Comparison of ENCODE assay signal across 8 mouse cellular contexts in genomic region chr7:45509181-45509882, GRCm38 (mm10). TPM values are rescaled to one million over a fixed set of nuclear protein-coding genes. Genes with fewer than 3 reads are reported as not detected.
DNase-seq lines count a peak whose midpoint lies in the region; ATAC-seq lines count a peak whose summit lies in the region.

No protein-coding gene starts in this region.

- peak overlapping the region; percentile 91 for H3K4me2 ChIP-seq in kidney, embryonic 14.5 days (replicated peaks; ENCODE audit: low read depth, low read length)
- H3K4me2 ChIP-seq in hindbrain, embryonic 12.5 days (replicated peaks) = peak overlapping the region; percentile 80

- peaks cover 18% of the 10 kb centered on the region for H3K36me3 ChIP-seq in kidney, embryonic 14.5 days (ENCODE audit: control insufficient read depth, insufficient read depth, low read length)
- peaks cover 19% of the 10 kb centered on the region for H3K36me3 ChIP-seq in hindbrain, embryonic 12.5 days
- peaks cover 26% of the 10 kb centered on the region for H3K36me3 ChIP-seq in midbrain, embryonic 10.5 days

- H3K27ac ChIP-seq in kidney, embryonic 14.5 days (ENCODE audit: low read depth, low read length) = peak overlapping the region; percentile 92; the same call in 1 of the 2 replicates
- no peak overlapping the region for H3K27ac ChIP-seq in hindbrain, embryonic 12.5 days
- H3K27ac ChIP-seq in midbrain, embryonic 10.5 days (replicated peaks) = peak overlapping the region; percentile 90

- DNase-seq in kidney, postnatal 14 days = no peak
- DNase-seq in midbrain, embryonic 10.5 days (ENCODE audit: low spot score) = no peak
- DNase-seq in urinary bladder, postnatal 4 days (ENCODE audit: low spot score in 2 of 2) = no peak
- DNase-seq in layer of hippocampus, postnatal 36 days = no peak
- no peak for DNase-seq in gastrocnemius, postnatal 14 days

- peak; percentile 15; the same call in 1 of the 2 replicates for ATAC-seq in kidney, embryonic 14.5 days (ENCODE audit: low FRiP score, low TSS enrichment)
- peak; percentile 11 for ATAC-seq in activated CD4-positive, CD25-positive, alpha-beta regulatory T cell, adult 4 months
- peak; percentile 26 for ATAC-seq in hindbrain, embryonic 12.5 days (ENCODE audit: low FRiP score)

- peak overlapping the region; percentile 62 for H3K4me3 ChIP-seq in kidney, embryonic 14.5 days (ENCODE audit: low read length)
- H3K4me3 ChIP-seq in hindbrain, embryonic 12.5 days = peak overlapping the region; percentile 61
- peak overlapping the region; percentile 67 for H3K4me3 ChIP-seq in midbrain, embryonic 10.5 days

- H3K9me3 ChIP-seq in kidney, embryonic 14.5 days (ENCODE audit: control insufficient read depth, low read length) = no peaks in the 10 kb centered on the region
- H3K9me3 ChIP-seq in hindbrain, embryonic 12.5 days (replicated peaks) = no peaks in the 10 kb centered on the region
- H3K9me3 ChIP-seq in midbrain, embryonic 10.5 days (replicated peaks) = no peaks in the 10 kb centered on the region

- H3K9ac ChIP-seq in kidney, embryonic 14.5 days (ENCODE audit: low read depth, low read length) = peak overlapping the region; percentile 75
- H3K9ac ChIP-seq in hindbrain, embryonic 12.5 days = peak overlapping the region; percentile 80

- intact Hi-C loops in gastrocnemius, postnatal 14 days (cut with DNase I; ENCODE audit: low total_unique reads) = no loop called here

- H3K4me1 ChIP-seq in kidney, embryonic 14.5 days (ENCODE audit: control insufficient read depth, insufficient read depth, low read length) = peaks cover 17% of the 10 kb centered on the region
- H3K4me1 ChIP-seq in hindbrain, embryonic 12.5 days = peaks cover 13% of the 10 kb centered on the region
- H3K4me1 ChIP-seq in midbrain, embryonic 10.5 days = peaks cover 15% of the 10 kb centered on the region

- 16% methylated on average over 19 of the region's 19 CpGs for WGBS in kidney, embryonic 14.5 days
- 46% methylated on average over 19 of the region's 19 CpGs for WGBS in hindbrain, embryonic 12.5 days
- WGBS in midbrain, embryonic 10.5 days = 49% methylated on average over 19 of the region's 19 CpGs

- no peaks in the 10 kb centered on the region for H3K27me3 ChIP-seq in kidney, embryonic 14.5 days (ENCODE audit: control insufficient read depth, insufficient read depth, low read length)
- H3K27me3 ChIP-seq in hindbrain, embryonic 12.5 days = no peaks in the 10 kb centered on the region
- no peaks in the 10 kb centered on the region for H3K27me3 ChIP-seq in midbrain, embryonic 10.5 days (ENCODE audit: low read depth, poor library complexity, severe bottlenecking)

RNA-seq across cellular contexts. Expression of gene Nucb1, which starts 0.9 kb away (rescaled TPM):
- polyA plus RNA-seq in kidney, embryonic 14.5 days (2014; fragmentation: Nextera tagmentation; extraction: Ambion mirVana) = 141 and 190 TPM in 2 replicates
- polyA plus RNA-seq in activated CD4-positive, CD25-positive, alpha-beta regulatory T cell, adult 4 months (2017; shearing (Covaris generic)) = 100 to 1,000 TPM; 103 to 130 TPM
- 144 and 147 TPM in 2 replicates for polyA plus RNA-seq in hindbrain, embryonic 12.5 days (2016; fragmentation: Nextera tagmentation; extraction: Ambion mirVana)
- 105 and 112 TPM in 2 replicates for polyA plus RNA-seq in midbrain, embryonic 10.5 days (2016; fragmentation: Nextera tagmentation; extraction: Ambion mirVana)
- 10 to 100 TPM; 94.0 to 98.0 TPM for total RNA-seq in layer of hippocampus, postnatal 36 days (2021)
- total RNA-seq in gastrocnemius, postnatal 14 days (2021) = 100 to 1,000 TPM; 100 TPM

RNA-seq across cellular contexts. Expression of gene Ppp1r15a, which starts 16.7 kb away (rescaled TPM):
- polyA plus RNA-seq in kidney, embryonic 14.5 days (2014; fragmentation: Nextera tagmentation; extraction: Ambion mirVana) = 13.4 and 15.7 TPM in 2 replicates
- polyA plus RNA-seq in activated CD4-positive, CD25-positive, alpha-beta regulatory T cell, adult 4 months (2017; shearing (Covaris generic)) = 10 to 100 TPM; 27.5 to 33.4 TPM
- polyA plus RNA-seq in hindbrain, embryonic 12.5 days (2016; fragmentation: Nextera tagmentation; extraction: Ambion mirVana) = 16.7 and 19.2 TPM in 2 replicates
- polyA plus RNA-seq in midbrain, embryonic 10.5 days (2016; fragmentation: Nextera tagmentation; extraction: Ambion mirVana) = 15.0 and 18.6 TPM in 2 replicates
- total RNA-seq in layer of hippocampus, postnatal 36 days (2021) = 10 to 100 TPM; 17.4 to 20.0 TPM
- 10 to 100 TPM; 13.1 to 18.4 TPM for total RNA-seq in gastrocnemius, postnatal 14 days (2021)

RNA-seq across cellular contexts. Expression of gene Plekha4, which starts 16.8 kb away (rescaled TPM):
- 4.7 and 5.1 TPM in 2 replicates for polyA plus RNA-seq in kidney, embryonic 14.5 days (2014; fragmentation: Nextera tagmentation; extraction: Ambion mirVana)
- under 1 TPM in 1 of 2 experiments, not detected in 1; 0.79 TPM for polyA plus RNA-seq in activated CD4-positive, CD25-positive, alpha-beta regulatory T cell, adult 4 months (2017; shearing (Covaris generic))
- 1.9 and 3.8 TPM in 2 replicates for polyA plus RNA-seq in hindbrain, embryonic 12.5 days (2016; fragmentation: Nextera tagmentation; extraction: Ambion mirVana)
- 0.78 and 1.1 TPM in 2 replicates for polyA plus RNA-seq in midbrain, embryonic 10.5 days (2016; fragmentation: Nextera tagmentation; extraction: Ambion mirVana)
- under 1 TPM; 0.77 to 0.86 TPM for total RNA-seq in layer of hippocampus, postnatal 36 days (2021)
- 10 to 100 TPM in 1 of 2 experiments, 1 to 10 TPM in 1; 6.8 to 14.8 TPM for total RNA-seq in gastrocnemius, postnatal 14 days (2021)

RNA-seq across cellular contexts. Expression of gene Dhdh, which starts 20.7 kb away (rescaled TPM):
- polyA plus RNA-seq in kidney, embryonic 14.5 days (2014; fragmentation: Nextera tagmentation; extraction: Ambion mirVana) = 3.3 and 3.5 TPM in 2 replicates
- 1 to 10 TPM in 1 of 2 experiments, under 1 TPM in 1; 0.61 to 1.3 TPM for polyA plus RNA-seq in activated CD4-positive, CD25-positive, alpha-beta regulatory T cell, adult 4 months (2017; shearing (Covaris generic))
- polyA plus RNA-seq in hindbrain, embryonic 12.5 days (2016; fragmentation: Nextera tagmentation; extraction: Ambion mirVana) = 3.4 and 3.5 TPM in 2 replicates
- polyA plus RNA-seq in midbrain, embryonic 10.5 days (2016; fragmentation: Nextera tagmentation; extraction: Ambion mirVana) = 6.0 and 6.8 TPM in 2 replicates
- 1 to 10 TPM; 3.1 to 3.9 TPM for total RNA-seq in layer of hippocampus, postnatal 36 days (2021)
- 10 to 100 TPM in 1 of 2 experiments, 1 to 10 TPM in 1; 9.4 to 10.5 TPM for total RNA-seq in gastrocnemius, postnatal 14 days (2021)

RNA-seq across cellular contexts. Expression of gene Gm45808, which starts 22.7 kb away (rescaled TPM):
- polyA plus RNA-seq in kidney, embryonic 14.5 days (2014; fragmentation: Nextera tagmentation; extraction: Ambion mirVana) = not detected in 2 replicates
- polyA plus RNA-seq in activated CD4-positive, CD25-positive, alpha-beta regulatory T cell, adult 4 months (2017; shearing (Covaris generic)) = not detected
- not detected in 2 replicates for polyA plus RNA-seq in hindbrain, embryonic 12.5 days (2016; fragmentation: Nextera tagmentation; extraction: Ambion mirVana)
- 0.34 TPM in 1 of 2 replicates, not detected in the other for polyA plus RNA-seq in midbrain, embryonic 10.5 days (2016; fragmentation: Nextera tagmentation; extraction: Ambion mirVana)
- 1 to 10 TPM in 1 of 2 experiments, not detected in 1; 2.5 TPM for total RNA-seq in layer of hippocampus, postnatal 36 days (2021)
- total RNA-seq in gastrocnemius, postnatal 14 days (2021) = 1 to 10 TPM; 6.0 to 6.2 TPM
